Mouse (Mus musculus) left cerebral cortex, adult 2 months (tissue): ENCODE results near the gene Gprin2. TPM values are rescaled to one million over a fixed set of nuclear protein-coding genes. Genes with fewer than 3 reads are reported as not detected.
A peak's percentile ranks its signal among the peaks of the same experiment; 100 is the strongest.

Experiments used
- DNase-seq, 2 experiments: peaks; one replicate each; pipeline ENCODE4 v3.0.0; 2021 to 2022; ENCODE audit warnings: low spot score in 2 of 2, mixed read lengths in 1 of 2; ENCODE audit errors: extremely low spot score in 1 of 2
- H3K27ac ChIP-seq: fragments of 200-600 bp; 2 replicates; pipeline ENCODE4 v1.8.1; 2022
- H3K4me3 ChIP-seq: fragments of 200-600 bp; 2 replicates; pipeline ENCODE4 v1.8.1; 2022
- CTCF ChIP-seq: fragments of 200-600 bp; IDR thresholded peaks from 2 replicates; pipeline ENCODE4 v1.8.1; 2022; ENCODE audit warnings: antibody characterized with exemption, mild to moderate bottlenecking, moderate library complexity
- intact Hi-C: fragments of 180-260 bp; cut with DNase I; formaldehyde crosslinking; loops from one replicate; pipeline ENCODE4 v1.15.1; 2025
- total RNA-seq, 2 experiments: library from RNA; stranded (reverse); gene quantifications; 2 replicates each; pipeline ENCODE4 v1.2.3; 2021

The Gprin2 gene
- total RNA-seq, 2 experiments from 2014 or later: 1.7 to 2.8 TPM

DNA sequence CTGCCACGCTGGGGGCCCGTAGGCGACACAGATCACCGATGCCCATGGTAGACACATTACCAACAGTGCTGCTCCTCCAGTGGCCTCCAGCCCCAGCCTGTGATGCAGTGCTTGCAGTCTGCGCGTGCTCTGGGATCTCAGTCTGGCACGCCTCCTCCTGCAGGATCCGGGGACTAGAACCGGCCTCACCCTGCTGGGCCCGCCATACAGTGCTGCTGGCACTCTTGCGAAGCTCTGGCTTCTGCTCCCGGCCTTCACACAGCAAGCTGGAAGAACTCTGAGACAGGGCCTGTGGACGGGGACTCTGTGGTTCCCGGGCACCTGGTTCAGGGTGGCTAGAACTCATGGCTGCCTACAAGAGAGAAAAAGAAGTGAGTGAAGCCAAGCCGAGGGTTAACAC, 6.0 kb downstream of the Gprin2 start:
- intact Hi-C loops: no loop called here

DNA sequence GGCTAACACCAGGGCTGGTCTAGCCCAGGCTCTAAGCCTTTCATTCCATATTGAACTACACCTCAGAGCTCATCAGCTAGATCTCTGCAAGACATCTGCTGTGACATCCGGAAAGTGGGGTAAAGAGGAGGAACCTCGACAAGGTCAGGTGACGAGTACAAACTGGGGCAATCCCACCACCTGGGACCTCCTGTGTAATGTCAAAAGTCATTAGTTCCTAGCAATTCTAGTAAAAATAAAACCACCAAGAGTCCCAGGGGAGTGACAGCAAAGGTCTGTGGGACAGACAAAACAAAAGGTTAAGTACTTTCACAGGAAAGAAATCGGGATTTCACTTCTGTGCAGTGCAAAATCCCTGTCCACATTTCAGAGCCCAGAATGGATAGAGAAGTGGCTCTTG, 7.6 kb downstream of the Gprin2 start:
- no peak overlapping the region for H3K27ac ChIP-seq
- TF ChIP-seq CTCF: no peak
- no peak for DNase-seq
- no peak overlapping the region for H3K4me3 ChIP-seq
- intact Hi-C loops: no loop called here

More for the DNA sequence above, 6.0 kb downstream of the Gprin2 start:
- DNase-seq: no peak
- no peak overlapping the region for H3K27ac ChIP-seq
- no peak overlapping the region for H3K4me3 ChIP-seq
- no peak for TF ChIP-seq CTCF

DNA sequence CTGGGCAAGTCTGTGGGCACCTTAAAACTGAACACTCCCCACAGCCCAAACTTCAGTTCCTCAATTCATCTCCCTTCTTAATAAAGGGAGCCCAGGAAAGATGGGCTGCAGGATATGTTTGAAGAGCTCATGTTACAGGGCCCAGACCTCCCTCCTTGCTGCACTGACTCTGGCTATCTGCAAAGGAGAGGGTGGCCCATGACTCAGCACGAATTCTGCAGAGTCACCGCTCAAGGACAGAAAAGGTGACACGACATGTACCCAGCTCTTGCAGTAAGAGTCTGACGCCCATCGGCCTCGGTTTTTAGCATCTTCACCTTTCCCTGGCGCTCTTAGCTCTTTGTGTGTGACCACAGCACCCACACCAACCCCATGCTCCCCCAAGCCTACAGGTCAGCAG, 11.1 kb downstream of the Gprin2 start:
- no peak for TF ChIP-seq CTCF
- intact Hi-C loops: no loop called here

DNA sequence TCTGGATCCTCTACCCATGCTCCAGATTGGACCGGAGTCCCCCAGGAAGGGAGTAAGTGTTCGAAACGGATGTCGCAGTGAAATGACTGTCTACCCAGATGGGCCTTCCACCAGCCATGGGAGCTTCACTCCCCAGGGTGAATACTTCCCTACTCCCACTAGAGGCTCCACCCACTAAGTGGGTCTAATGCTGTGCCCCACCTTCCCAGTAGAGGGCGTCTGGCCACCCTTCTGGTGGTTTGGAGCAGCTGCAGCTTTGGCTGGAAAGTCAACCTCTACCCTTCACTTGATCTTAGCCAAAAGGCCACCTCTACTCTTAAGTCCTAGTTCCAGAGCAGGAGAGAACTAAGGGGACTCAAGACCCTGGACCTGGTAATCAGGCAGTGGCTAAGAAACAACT, 12.8 kb downstream of the Gprin2 start:
- no peak overlapping the region for H3K4me3 ChIP-seq
- peak; percentile 21 to 43 for DNase-seq
- intact Hi-C loops: no loop called here
- H3K27ac ChIP-seq: no peak overlapping the region
- peak; percentile 65 for TF ChIP-seq CTCF

More for the DNA sequence above, 11.1 kb downstream of the Gprin2 start:
- no peak for DNase-seq
- no peak overlapping the region for H3K4me3 ChIP-seq
- H3K27ac ChIP-seq: no peak overlapping the region

DNA sequence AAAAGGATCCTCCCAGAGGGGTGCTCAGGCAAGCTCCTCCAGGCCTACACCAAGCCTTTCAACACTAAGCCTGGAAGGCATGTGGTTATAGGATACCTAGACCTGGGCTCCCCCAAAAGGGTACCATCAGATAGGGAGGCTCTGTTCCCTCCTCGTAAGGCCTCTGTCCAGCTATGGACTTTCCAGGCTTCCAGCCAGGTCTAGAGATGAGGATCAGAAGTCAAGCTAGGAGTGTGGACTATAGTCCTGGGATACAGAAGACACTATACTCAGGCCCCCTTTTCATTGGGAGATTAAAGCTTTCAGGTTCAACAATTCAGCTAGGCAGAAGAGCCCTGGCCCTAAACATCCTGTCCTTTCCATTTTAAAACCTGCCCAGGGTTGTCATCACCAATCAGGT, 18.4 kb downstream of the Gprin2 start:
- H3K27ac ChIP-seq: no peak overlapping the region
- DNase-seq: no peak
- intact Hi-C loops: no loop called here
- no peak overlapping the region for H3K4me3 ChIP-seq
- no peak for TF ChIP-seq CTCF

DNA sequence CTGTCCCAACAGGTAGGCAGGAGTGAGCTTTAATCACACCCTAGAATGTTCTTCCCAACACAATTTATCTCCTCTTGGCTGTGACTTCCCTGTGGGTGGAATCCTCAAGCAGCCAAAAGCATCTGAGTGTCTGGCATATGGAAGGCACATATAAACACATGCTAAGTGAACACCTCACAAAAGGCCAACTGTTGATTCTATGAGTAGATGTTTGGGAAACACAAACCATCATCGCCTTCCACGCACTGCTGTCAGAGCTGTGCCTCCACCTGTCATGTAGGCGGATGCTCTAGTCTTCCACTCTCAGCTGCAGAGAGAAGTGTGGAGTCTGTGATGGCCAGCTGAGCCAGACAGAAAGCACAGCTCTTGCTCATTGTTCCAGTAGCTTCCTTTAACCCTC, 22.1 kb downstream of the Gprin2 start:
- intact Hi-C loops: no loop called here
- Histone ChIP-seq H3K4me3 (no peak overlapping the region), H3K27ac (no peak overlapping the region)
- TF ChIP-seq CTCF: no peak
- peak; percentile 48 to 51 for DNase-seq

DNA sequence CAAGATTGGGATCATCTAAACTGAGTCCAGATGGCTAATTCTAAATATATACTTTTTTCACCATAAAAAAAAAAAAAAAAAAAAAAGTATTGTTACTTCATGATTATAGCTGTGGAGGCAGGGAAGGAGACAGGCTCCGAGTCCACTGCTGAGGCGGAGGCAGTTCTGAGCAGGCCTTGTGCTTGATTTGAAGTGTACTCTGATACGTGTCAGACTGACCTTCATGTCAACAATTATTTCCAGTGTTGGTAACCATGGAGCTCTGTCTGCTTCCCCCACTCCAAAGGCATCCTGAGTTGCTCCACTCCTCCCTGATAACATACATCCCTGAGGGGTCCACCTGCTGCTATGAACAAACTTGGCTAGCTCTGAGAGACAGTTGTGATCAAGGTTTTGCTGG, 30.3 kb downstream of the Gprin2 start:
- no peak for TF ChIP-seq CTCF
- intact Hi-C loops: no loop called here
- no peak overlapping the region for H3K4me3 ChIP-seq
- no peak overlapping the region for H3K27ac ChIP-seq
- no peak for DNase-seq

DNA sequence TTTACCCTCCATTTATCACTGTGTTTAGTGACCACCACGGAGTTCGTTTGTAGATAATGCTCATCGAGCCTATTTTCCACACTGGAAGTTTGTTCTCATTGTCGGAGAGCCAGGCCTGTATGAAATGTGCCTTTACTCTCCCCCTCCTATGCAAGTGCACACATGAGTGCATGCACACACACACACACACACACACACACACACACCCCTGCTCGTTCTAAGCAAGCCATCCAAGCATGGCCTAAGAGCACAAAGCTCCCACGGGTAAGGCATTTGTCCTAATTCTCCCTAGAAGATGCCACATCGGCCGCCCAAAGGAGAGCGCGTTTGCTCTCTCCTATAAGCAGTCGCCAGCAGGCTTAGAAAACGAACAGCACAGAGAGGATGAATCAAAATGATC, 45.7 kb downstream of the Gprin2 start:
- intact Hi-C loops: no loop called here
- Histone ChIP-seq H3K4me3 (no peak overlapping the region), H3K27ac (no peak overlapping the region)
- no peak for TF ChIP-seq CTCF
- DNase-seq: no peak

DNA sequence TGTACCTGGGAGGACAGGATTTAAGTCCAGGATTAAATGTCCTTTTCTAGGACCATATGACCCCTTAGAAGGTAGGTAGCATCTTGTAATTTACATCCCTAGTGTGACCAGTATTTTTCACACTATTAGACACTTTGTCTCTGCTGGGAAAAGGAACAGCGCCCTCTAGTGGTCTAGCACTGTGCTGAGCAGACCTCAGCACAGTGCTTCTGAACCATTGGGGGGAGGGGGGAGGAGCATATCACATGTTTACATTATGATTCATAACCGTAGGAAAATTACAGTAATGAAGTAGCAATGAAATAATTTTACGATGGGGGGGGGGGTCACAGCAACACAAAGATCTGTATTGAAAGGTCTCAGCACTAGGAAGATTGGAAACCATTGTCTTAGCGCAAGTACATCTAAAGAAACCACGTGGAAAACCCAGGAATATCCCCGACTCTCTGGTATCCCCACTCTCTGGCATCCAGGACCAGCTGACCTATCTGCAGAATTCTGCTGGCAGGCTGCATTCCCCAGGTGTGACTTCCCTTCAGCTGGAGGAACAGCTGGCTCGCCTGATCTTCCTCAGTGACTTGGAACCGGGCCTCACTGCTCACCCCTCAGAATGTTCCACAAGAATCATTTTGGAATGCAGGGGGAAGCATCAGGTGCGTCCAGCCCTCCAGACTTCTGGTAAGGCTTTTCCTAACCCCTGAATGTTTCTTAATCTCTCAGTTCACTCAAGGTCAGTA, 46.7 kb downstream of the Gprin2 start:
- DNase-seq: peak; percentile 22 to 34
- Histone ChIP-seq H3K27ac (no peak overlapping the region), H3K4me3 (no peak overlapping the region)
- intact Hi-C loops: no loop called here
- peak; percentile 76 for TF ChIP-seq CTCF

DNA sequence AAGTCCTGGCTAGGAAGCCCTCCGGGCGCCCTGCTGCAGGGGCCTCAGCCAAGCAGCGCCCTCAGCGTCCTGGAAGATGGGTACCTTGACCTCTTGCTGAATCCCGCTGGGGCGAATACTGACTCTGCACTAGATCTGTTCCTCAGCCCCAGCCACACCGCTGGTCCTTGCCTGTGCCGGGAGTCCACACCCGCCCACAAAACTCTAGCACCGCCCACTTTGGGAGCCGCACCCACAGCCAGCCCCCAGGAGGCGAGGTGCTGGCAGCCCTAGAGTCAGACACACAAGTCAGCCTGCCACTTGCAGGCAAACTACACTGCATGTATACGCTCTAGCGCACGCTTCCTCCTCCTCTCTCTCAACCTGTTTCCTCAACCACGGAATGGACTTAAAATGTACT, 49.1 kb downstream of the Gprin2 start, which contains the start of gene Npy4r:
TSS of gene Npy4r (minus strand) at position 148 of the 400 bp plus-strand sequence.
- intact Hi-C loops: no loop called here
- H3K4me3 ChIP-seq: no peak within 1 kb of the TSS
- TF ChIP-seq CTCF: no peak
- H3K27ac ChIP-seq: no peak within 1 kb of the TSS
- peak; percentile 16 to 21 for DNase-seq

DNA sequence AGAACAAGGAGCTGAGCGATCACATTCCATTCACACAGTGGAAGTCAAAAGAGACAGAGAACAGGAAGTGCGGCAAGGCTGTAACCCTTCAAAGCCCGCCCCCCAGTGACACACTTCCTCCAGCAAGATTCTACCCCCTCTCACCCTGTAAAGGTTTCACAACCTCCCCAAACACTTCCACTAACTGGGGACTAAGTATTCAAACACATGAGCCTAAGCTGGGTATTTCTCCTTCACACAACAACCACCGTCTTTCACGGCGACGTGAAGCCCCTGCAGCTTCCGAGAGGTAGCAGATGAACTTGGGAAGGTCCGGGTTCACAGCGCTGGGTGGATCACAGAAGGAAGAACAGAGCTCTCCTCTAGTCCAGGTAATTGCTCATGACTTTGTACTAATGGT, 58.5 kb downstream of the Gprin2 start:
- DNase-seq: no peak
- intact Hi-C loops: no loop called here
- no peak for TF ChIP-seq CTCF
- H3K4me3 ChIP-seq: no peak overlapping the region
- H3K27ac ChIP-seq: no peak overlapping the region

DNA sequence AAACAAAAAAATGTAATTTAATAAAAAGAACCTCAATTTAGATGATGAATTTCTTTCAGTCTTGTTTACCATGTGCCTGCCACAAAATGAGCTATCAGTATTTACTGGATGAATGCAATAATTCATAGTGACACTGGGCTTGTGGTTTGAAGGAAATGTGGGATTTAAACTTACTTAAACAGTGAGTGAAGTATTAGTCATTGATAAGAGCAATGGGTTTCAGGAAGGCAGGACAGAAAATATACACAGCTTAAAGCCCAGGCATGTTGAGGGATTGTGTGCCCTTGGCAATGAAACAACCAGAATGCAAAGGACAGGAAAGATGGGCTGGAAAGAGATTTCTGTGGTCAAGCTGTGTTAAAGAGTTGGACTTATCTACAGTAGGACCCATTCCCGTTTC, 59.1 kb downstream of the Gprin2 start:
- no peak for TF ChIP-seq CTCF
- H3K4me3 ChIP-seq: no peak overlapping the region
- no peak overlapping the region for H3K27ac ChIP-seq
- DNase-seq: no peak
- intact Hi-C loops: no loop called here
